Mouse (Mus musculus) embryonic fibroblast, embryonic 13.5 days (primary cell): ENCODE results near the gene Plvap. TPM values are rescaled to one million over a fixed set of nuclear protein-coding genes. Genes with fewer than 3 reads are reported as not detected.

ENCODE experiments used
- H3K27ac ChIP-seq: 2 replicates; pipeline ENCODE4 v1.5.1; 2012; ENCODE audit warnings: low read length, control low read depth, inconsistent platforms; ENCODE audit not compliant: insufficient read depth
- H3K4me1 ChIP-seq: 2 replicates; pipeline ENCODE4 v1.6.1; 2011; ENCODE audit warnings: low read length; ENCODE audit not compliant: control insufficient read depth, insufficient read depth
- H3K4me3 ChIP-seq: 2 replicates; pipeline ENCODE4 v1.5.1; 2011; ENCODE audit warnings: mild to moderate bottlenecking, control low read depth, low read length; ENCODE audit not compliant: insufficient read depth
- CTCF ChIP-seq: IDR thresholded peaks from 2 replicates; pipeline ENCODE4 v1.5.1; 2011; ENCODE audit warnings: mild to moderate bottlenecking, control low read depth, low read length, moderate library complexity, borderline replicate concordance; ENCODE audit not compliant: insufficient read depth
- POLR2A ChIP-seq: IDR thresholded peaks from 2 replicates; pipeline ENCODE4 v1.6.1; 2011; ENCODE audit warnings: low read depth, mild to moderate bottlenecking, control low read depth, low read length, moderate library complexity
- polyA plus RNA-seq: library from polyadenylated mRNA; stranded (reverse); fragments of >200 nt; gene quantifications from 2 replicates; pipeline ENCODE4 v1.2.4, GENCODE M21; 2011; ENCODE audit warnings: low read depth; ENCODE audit not compliant: missing spikeins, insufficient read length

Plvap gene
- polyA plus RNA-seq, 1 experiment: 0.44 TPM

- peaks cover 4% of the 10 kb centered on the region for H3K4me1 ChIP-seq
- TF ChIP-seq CTCF (no peak), POLR2A (no peak)
- H3K27ac ChIP-seq: no peak overlapping the region
- peak overlapping the region; percentile 25 for H3K4me3 ChIP-seq
Measured at GRCm38 (mm10) chr8:71507589-71508104, 3.9 kb downstream of the Plvap start.

- TF ChIP-seq POLR2A (no peak), CTCF (no peak)
Measured at GRCm38 (mm10) chr8:71505979-71506378, 5.6 kb downstream of the Plvap start.

GRCm38 (mm10) chr8:71505326-71505725, 6.2 kb downstream of the Plvap start:
- H3K27ac ChIP-seq: no peak overlapping the region

More at GRCm38 (mm10) chr8:71505979-71506378, 5.6 kb downstream of the Plvap start:
- Histone ChIP-seq H3K27ac (no peak overlapping the region), H3K4me3 (no peak overlapping the region), H3K4me1 (peaks cover 4% of the 10 kb centered on the region)

GRCm38 (mm10) chr8:71504349-71504748, 7.2 kb downstream of the Plvap start:
- Histone ChIP-seq H3K27ac (no peak overlapping the region), H3K4me3 (no peak overlapping the region), H3K4me1 (no peaks in the 10 kb centered on the region)
- TF ChIP-seq POLR2A: no peak
- TF ChIP-seq CTCF: no peak

More at GRCm38 (mm10) chr8:71505326-71505725, 6.2 kb downstream of the Plvap start:
- Histone ChIP-seq H3K4me1 (peaks cover 4% of the 10 kb centered on the region), H3K4me3 (no peak overlapping the region)
- no peak for TF ChIP-seq CTCF
- TF ChIP-seq POLR2A: no peak

- Histone ChIP-seq H3K4me3 (no peak overlapping the region), H3K27ac (no peak overlapping the region), H3K4me1 (peaks cover 12% of the 10 kb centered on the region)
- TF ChIP-seq CTCF: no peak
- TF ChIP-seq POLR2A: no peak
Measured at GRCm38 (mm10) chr8:71498816-71499690, 12.5 kb downstream of the Plvap start.

- no peak overlapping the region for H3K4me3 ChIP-seq
- no peak overlapping the region for H3K27ac ChIP-seq
- 0 out of 2 replicates have a peak, but pooled peaks have one; percentile 13 for TF ChIP-seq POLR2A
- no peak for TF ChIP-seq CTCF
- peaks cover 12% of the 10 kb centered on the region for H3K4me1 ChIP-seq
Measured at GRCm38 (mm10) chr8:71497881-71498501, 13.6 kb downstream of the Plvap start.

- H3K4me1 ChIP-seq: peaks cover 12% of the 10 kb centered on the region
- TF ChIP-seq CTCF (no peak), POLR2A (no peak)
- H3K27ac ChIP-seq: no peak overlapping the region
- no peak overlapping the region for H3K4me3 ChIP-seq
Measured at GRCm38 (mm10) chr8:71497077-71497645, 14.4 kb downstream of the Plvap start.

GRCm38 (mm10) chr8:71496481-71496880, 15.1 kb downstream of the Plvap start:
- TF ChIP-seq POLR2A (no peak), CTCF (no peak)
- Histone ChIP-seq H3K4me1 (peaks cover 12% of the 10 kb centered on the region), H3K4me3 (no peak overlapping the region), H3K27ac (peak overlapping the region; percentile 55)

GRCm38 (mm10) chr8:71495811-71496210, 15.7 kb downstream of the Plvap start:
- Histone ChIP-seq H3K4me1 (peaks cover 12% of the 10 kb centered on the region), H3K4me3 (no peak overlapping the region), H3K27ac (peak overlapping the region; percentile 55)
- TF ChIP-seq CTCF (no peak), POLR2A (no peak)
